ENCODE assay signal across 28 mouse cellular contexts in genomic region chr2:121758258-121758657, GRCm38 (mm10). TPM values are rescaled to one million over a fixed set of nuclear protein-coding genes. Genes with fewer than 3 reads are reported as not detected.
A peak's percentile ranks its signal among the peaks of the same experiment; 100 is the strongest.
DNase-seq lines count a peak whose midpoint lies in the region; ATAC-seq and TF ChIP-seq lines count a peak whose summit lies in the region.
"Had no signal": no experiment of that assay in that cellular context is flagged by ENCODE, and none has a peak within 500 bp of the region (broad histone marks: within the 10 kb centered on the region; RNA-seq: fewer than 3 reads in every experiment).

No protein-coding gene starts in this region.

- H3K4me1 ChIP-seq in CH12.LX (ENCODE audit: control insufficient read depth in 1 of 2, insufficient read depth in 2 of 2): peaks cover 8 to 19% of the 10 kb centered on the region in 2 experiments; a peak in 3 of 4 replicates
- H3K4me1 ChIP-seq: embryonic facial prominence, embryonic 13.5 days; embryonic facial prominence, embryonic 15.5 days had no signal

- in situ Hi-C loops in CH12.LX (cut with MboI; ENCODE audit: low pct_ligation_motif_present, low pct_unique_long_range_greater_than_20kb, low sequenced_read_pairs): no loop called here

- no peak for TF ChIP-seq RAD21 in CH12.LX (IDR thresholded peaks at IDR 0.05; ENCODE audit: low read depth, low read length)

- no peak overlapping the region for H3K4me3 ChIP-seq in CH12.LX (replicated peaks in 1 of 3; ENCODE audit: low read depth in 2 of 3, low read length in 2 of 3, poor library complexity in 1 of 3)
- H3K4me3 ChIP-seq: embryonic facial prominence, embryonic 13.5 days; embryonic facial prominence, embryonic 15.5 days; erythroblast, embryonic 14.5 days; forebrain, embryonic 10.5 days; forebrain, embryonic 12.5 days had no signal

- no peak overlapping the region for H3K27ac ChIP-seq in CH12.LX (ENCODE audit: insufficient read depth, low read depth)
- H3K27ac ChIP-seq: embryonic facial prominence, embryonic 13.5 days; embryonic facial prominence, embryonic 15.5 days; forebrain, embryonic 10.5 days; forebrain, embryonic 12.5 days had no signal

- no peak overlapping the region for H3K9ac ChIP-seq in CH12.LX (ENCODE audit: insufficient read depth, low read depth)
- H3K9ac ChIP-seq: embryonic facial prominence, embryonic 13.5 days; embryonic facial prominence, embryonic 15.5 days; forebrain, embryonic 12.5 days had no signal

- dilution Hi-C loops in CH12.LX (cut with MboI; ENCODE audit: extremely low pct_ligation_motif_present, extremely low pct_unique_long_range_greater_than_20kb, low sequenced_read_pairs): no loop called here

- no peak overlapping the region for H3K4me2 ChIP-seq in CH12.LX (ENCODE audit: insufficient read depth, low read depth, poor library complexity, severe bottlenecking)
- H3K4me2 ChIP-seq: embryonic facial prominence, embryonic 13.5 days; embryonic facial prominence, embryonic 15.5 days; forebrain, embryonic 12.5 days had no signal

- DNase-seq in A20 (ENCODE audit: low read depth, low spot score) (peak; percentile 76), CH12.LX (ENCODE audit: extremely low read depth) (peak; percentile 42)
- DNase-seq in c-Kit-positive CD71-negative TER-119-negative erythroid progenitor cells, embryonic 14.5 days (ENCODE audit: low read depth): peak; percentile 8
- DNase-seq in ovary, postnatal 10 days (ENCODE audit: low spot score): no peak
- no peak for DNase-seq in spleen, postnatal 36 days (ENCODE audit: low spot score in 2 of 2)
- DNase-seq in layer of hippocampus, postnatal 25 days (ENCODE audit: extremely low spot score in 1 of 2, low spot score in 1 of 2): no peak
- DNase-seq: adrenal gland, adult 8-10 months; adrenal gland, postnatal 14 days; adrenal gland, postnatal 36 days; B cell, adult 2 months; cerebellum, adult 11 months; cerebellum, adult 18-20 months; cerebellum, adult 9-10 months; cerebellum, postnatal 10 days; cerebellum, postnatal 25 days; embryo, embryonic 11 days had no signal

- H3K9me3 ChIP-seq in CH12.LX (replicated peaks; ENCODE audit: low read length): no peaks in the 10 kb centered on the region
- H3K9me3 ChIP-seq: embryonic facial prominence, embryonic 13.5 days; embryonic facial prominence, embryonic 15.5 days; forebrain, embryonic 10.5 days; forebrain, embryonic 12.5 days had no signal

- TF ChIP-seq EP300 in CH12.LX (IDR thresholded peaks at IDR 0.05; ENCODE audit: low read length): no peak

- no peak for TF ChIP-seq POLR2A in CH12.LX (IDR thresholded peaks at IDR 0.05; ENCODE audit: low read depth, low read length)

- no peak for TF ChIP-seq CTCF in CH12.LX (conservative IDR thresholded peaks at IDR 0.05 in 1 of 2, IDR thresholded peaks at IDR 0.05 in 1 of 2; ENCODE audit: low read depth in 2 of 2, low read length in 2 of 2)

- H3K79me2 ChIP-seq in CH12.LX (replicated peaks; ENCODE audit: control insufficient read depth, extremely low read depth, insufficient read depth, poor library complexity, severe bottlenecking): no peaks in the 10 kb centered on the region

- peak; percentile 59 for ATAC-seq in granulocyte monocyte progenitor cell, adult 5-6 weeks (replicated peaks; ENCODE audit: poor library complexity, severe bottlenecking)
- ATAC-seq in megakaryocyte-erythroid progenitor cell, adult 5-6 weeks (replicated peaks; ENCODE audit: low FRiP score, low TSS enrichment, poor library complexity, severe bottlenecking): no peak
- ATAC-seq: activated CD4-positive, CD25-positive, alpha-beta regulatory T cell, adult 4 months; CD4-positive, CD25-positive, alpha-beta regulatory T cell, adult 4 months; forebrain, embryonic 14.5 days; forebrain, embryonic 16.5 days; Patski had no signal

- H3K36me3 ChIP-seq in CH12.LX (replicated peaks in 1 of 2; ENCODE audit: control insufficient read depth in 1 of 2, insufficient read depth in 1 of 2, low read length in 1 of 2): no peaks in the 10 kb centered on the region
- H3K36me3 ChIP-seq: embryonic facial prominence, embryonic 13.5 days; embryonic facial prominence, embryonic 15.5 days; forebrain, embryonic 10.5 days; forebrain, embryonic 12.5 days had no signal

- no peaks in the 10 kb centered on the region for H3K27me3 ChIP-seq in CH12.LX (replicated peaks)
- H3K27me3 ChIP-seq: embryonic facial prominence, embryonic 13.5 days; embryonic facial prominence, embryonic 15.5 days; forebrain, embryonic 12.5 days had no signal

TF ChIP-seq in CH12.LX, 34 proteins besides CTCF, POLR2A, EP300 and RAD21:
- 0 out of 2 replicates have a peak, but pooled peaks have one; percentile 4 for TF ChIP-seq IRF4 (IDR thresholded peaks at IDR 0.05; ENCODE audit: low read depth, low read length)
- TF ChIP-seq ELF1 (IDR thresholded peaks at IDR 0.05; ENCODE audit: low read depth, low read length): no peak

RNA-seq across cellular contexts. Expression of gene Frmd5, which starts 48.6 kb away (rescaled TPM):
- total RNA-seq in CH12.LX (2012; rRNA removed) (1.9 and 2.1 TPM in 2 replicates), CH12.LX (2014; rRNA removed) (3.2 and 3.7 TPM in 2 replicates)
- polyA plus RNA-seq in CH12.LX (2012; ENCODE audit: insufficient read length, low read depth): 3.5 and 4.3 TPM in 2 replicates
- not detected in 2 replicates for total RNA-seq in granulocyte monocyte progenitor cell, adult 5-6 weeks (2014; fragmentation: Nextera tagmentation)
- total RNA-seq in granulocyte monocyte progenitor cell, adult 5-6 weeks (2017): not detected in 2 replicates
- 10 to 100 TPM; 30.1 to 37.0 TPM for total RNA-seq in layer of hippocampus, postnatal 25 days (2021)
- total RNA-seq in megakaryocyte-erythroid progenitor cell, adult 5-6 weeks (2014; fragmentation: Nextera tagmentation): not detected in 2 replicates
- not detected in 2 replicates for total RNA-seq in megakaryocyte-erythroid progenitor cell, adult 5-6 weeks (2017)
- polyA plus RNA-seq: erythroblast, embryonic 14.5 days had no signal

Comparison
In these comparisons a context has a peak if more than half of its experiments do, and no peak if none do; other contexts are left out.
1. DNase-seq: peak in A20 (single experiment), CH12.LX (single experiment) and c-Kit-positive CD71-negative TER-119-negative erythroid progenitor cells, embryonic 14.5 days (single experiment); none in ovary, postnatal 10 days (single experiment), spleen, postnatal 36 days (0 of 2) and layer of hippocampus, postnatal 25 days (0 of 2).
2. RNA of gene Frmd5, which starts 48.6 kb away (total RNA-seq): 30.1 to 37.0 TPM in layer of hippocampus, postnatal 25 days; 1.9 to 3.7 TPM in CH12.LX, not detected in granulocyte monocyte progenitor cell, adult 5-6 weeks and not detected in megakaryocyte-erythroid progenitor cell, adult 5-6 weeks; every median in the first group is over 4 times any median in the second.